Mouse (Mus musculus) forebrain, embryonic 11.5 days (tissue): ENCODE data around the gene Il1r1. TPM values are rescaled to one million over a fixed set of nuclear protein-coding genes. Genes with fewer than 3 reads are reported as not detected.

Experiments
- ATAC-seq: fragments of 200-750 bp; cut with Nextera tagmentation; replicated peaks from 2 replicates; pipeline ENCODE4 v1.8.0; 2017; ENCODE audit warnings: moderate TSS enrichment; ENCODE audit not compliant: low FRiP score
- DNase-seq: peaks from one replicate; pipeline ENCODE4 v3.0.0-alpha.2; 2017; ENCODE audit warnings: low spot score
- H3K27ac ChIP-seq: fragments of 300-500 bp; sonication (generic); 2 replicates; pipeline ENCODE4 v1.5.1; 2014; ENCODE audit warnings: low read depth, low read length
- H3K27me3 ChIP-seq: fragments of 300-500 bp; sonication (generic); 2 replicates; pipeline ENCODE4 v1.6.1; 2014; ENCODE audit warnings: mild to moderate bottlenecking, low read length, mixed read lengths; ENCODE audit not compliant: control insufficient read depth, insufficient read depth
- H3K36me3 ChIP-seq: fragments of 300-500 bp; sonication (generic); 2 replicates; pipeline ENCODE4 v1.6.1; 2014; ENCODE audit warnings: mild to moderate bottlenecking, low read length, moderate library complexity, mixed read lengths; ENCODE audit not compliant: control insufficient read depth, insufficient read depth
- H3K4me1 ChIP-seq: fragments of 300-500 bp; sonication (generic); replicated peaks from 2 replicates; pipeline ENCODE4 v1.6.1; 2014; ENCODE audit warnings: low read length, mixed read lengths; ENCODE audit not compliant: control insufficient read depth, insufficient read depth
- H3K4me2 ChIP-seq: fragments of 300-500 bp; sonication (generic); 2 replicates; pipeline ENCODE4 v1.6.1; 2014; ENCODE audit warnings: low read depth, mild to moderate bottlenecking, low read length, moderate library complexity, mixed read lengths; ENCODE audit not compliant: severe bottlenecking
- H3K4me3 ChIP-seq: fragments of 300-500 bp; sonication (generic); 2 replicates; pipeline ENCODE4 v1.5.1; 2014; ENCODE audit warnings: low read depth, low read length
- H3K9ac ChIP-seq: fragments of 300-500 bp; sonication (generic); 2 replicates; pipeline ENCODE4 v1.6.1; 2014; ENCODE audit warnings: low read length
- H3K9me3 ChIP-seq: fragments of 300-500 bp; sonication (generic); 2 replicates; pipeline ENCODE4 v1.6.1; 2016; ENCODE audit warnings: low read length, mixed read lengths; ENCODE audit not compliant: control insufficient read depth
- WGBS: fragments of 180-500 bp; shearing (Covaris S2); extraction: QIAGEN DNeasy Blood & Tissue Kit; methylation state at CpG from one replicate; pipeline ENCODE4 v1.1.7; 2014; 5-methylcytosine and 5-hydroxymethylcytosine counted together
- polyA plus RNA-seq: library from polyadenylated mRNA; unstranded; fragments of >200 nt; fragmentation: Nextera tagmentation; extraction: Ambion mirVana; gene quantifications from 2 replicates; pipeline ENCODE4 v1.2.1, GENCODE M21; 2014

The Il1r1 gene
- polyA plus RNA-seq, 1 experiment from 2014 or later, result 1.5 TPM

DNA sequence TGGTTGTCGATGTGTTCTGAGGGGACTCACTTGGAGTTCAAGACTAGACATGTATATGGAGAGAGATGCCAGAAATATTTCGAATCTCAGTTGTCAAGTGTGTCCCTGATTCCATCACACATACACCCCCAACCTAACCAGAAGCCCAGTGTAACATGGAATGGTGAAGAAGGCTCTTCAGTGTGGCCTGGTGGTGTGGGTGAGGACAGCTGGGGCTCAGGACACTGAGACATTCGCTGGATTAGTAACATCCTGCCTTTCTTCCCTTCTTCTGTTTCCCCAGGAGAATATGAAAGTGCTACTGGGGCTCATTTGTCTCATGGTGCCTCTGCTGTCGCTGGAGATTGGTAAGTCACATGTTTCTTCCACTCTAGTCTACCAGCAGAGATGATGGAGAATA lies 57.1 kb downstream of the Il1r1 start:
- Histone ChIP-seq H3K9me3 (no peaks in the 10 kb centered on the region), H3K4me3 (no peak overlapping the region), H3K27ac (no peak overlapping the region), H3K4me2 (no peak overlapping the region), H3K27me3 (no peaks in the 10 kb centered on the region), H3K9ac (no peak overlapping the region), H3K4me1 (no peaks in the 10 kb centered on the region), H3K36me3 (no peaks in the 10 kb centered on the region)
- ATAC-seq (no peak), DNase-seq (no peak)
- WGBS, result 91% methylated on average over 4 of the region's 4 CpGs

DNA sequence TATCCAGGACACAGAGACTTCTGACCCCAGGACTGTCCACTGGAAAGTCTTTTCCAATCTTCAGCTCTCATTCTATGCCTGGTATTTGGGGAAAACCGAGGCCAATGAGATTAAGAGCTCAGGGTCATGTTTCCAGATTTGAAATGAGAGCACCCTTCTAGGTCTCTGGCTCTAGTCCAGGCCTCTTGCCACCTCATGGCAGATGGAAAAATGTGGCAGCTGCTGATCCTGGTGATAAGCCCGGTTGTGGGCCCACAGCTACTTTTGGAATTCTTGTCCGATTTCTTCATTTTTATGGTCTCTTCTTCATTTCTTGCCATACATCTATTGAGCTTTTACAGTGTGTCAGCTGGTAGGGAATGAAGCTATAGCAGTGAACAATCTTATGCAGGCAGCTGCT lies 57.5 kb downstream of the Il1r1 start:
- Histone ChIP-seq H3K4me3 (no peak overlapping the region), H3K27ac (no peak overlapping the region), H3K4me1 (no peaks in the 10 kb centered on the region), H3K9ac (no peak overlapping the region), H3K9me3 (no peaks in the 10 kb centered on the region), H3K4me2 (no peak overlapping the region), H3K36me3 (no peaks in the 10 kb centered on the region), H3K27me3 (no peaks in the 10 kb centered on the region)
- WGBS, result 92% methylated on average over 3 of the region's 3 CpGs
- DNase-seq (no peak), ATAC-seq (no peak)

- H3K4me1 ChIP-seq, result no peaks in the 10 kb centered on the region
- H3K4me3 ChIP-seq, result no peak overlapping the region
- no peaks in the 10 kb centered on the region for H3K36me3 ChIP-seq
- no peak for DNase-seq
- ATAC-seq, result no peak
- H3K4me2 ChIP-seq, result no peak overlapping the region
- no peaks in the 10 kb centered on the region for H3K27me3 ChIP-seq
- no peaks in the 10 kb centered on the region for H3K9me3 ChIP-seq
- H3K27ac ChIP-seq, result no peak overlapping the region
- no peak overlapping the region for H3K9ac ChIP-seq
- WGBS, result 88% methylated on average over 5 of the region's 5 CpGs
Measured at GRCm38 (mm10) chr1:40283995-40284394, 59.1 kb downstream of the Il1r1 start.

DNA sequence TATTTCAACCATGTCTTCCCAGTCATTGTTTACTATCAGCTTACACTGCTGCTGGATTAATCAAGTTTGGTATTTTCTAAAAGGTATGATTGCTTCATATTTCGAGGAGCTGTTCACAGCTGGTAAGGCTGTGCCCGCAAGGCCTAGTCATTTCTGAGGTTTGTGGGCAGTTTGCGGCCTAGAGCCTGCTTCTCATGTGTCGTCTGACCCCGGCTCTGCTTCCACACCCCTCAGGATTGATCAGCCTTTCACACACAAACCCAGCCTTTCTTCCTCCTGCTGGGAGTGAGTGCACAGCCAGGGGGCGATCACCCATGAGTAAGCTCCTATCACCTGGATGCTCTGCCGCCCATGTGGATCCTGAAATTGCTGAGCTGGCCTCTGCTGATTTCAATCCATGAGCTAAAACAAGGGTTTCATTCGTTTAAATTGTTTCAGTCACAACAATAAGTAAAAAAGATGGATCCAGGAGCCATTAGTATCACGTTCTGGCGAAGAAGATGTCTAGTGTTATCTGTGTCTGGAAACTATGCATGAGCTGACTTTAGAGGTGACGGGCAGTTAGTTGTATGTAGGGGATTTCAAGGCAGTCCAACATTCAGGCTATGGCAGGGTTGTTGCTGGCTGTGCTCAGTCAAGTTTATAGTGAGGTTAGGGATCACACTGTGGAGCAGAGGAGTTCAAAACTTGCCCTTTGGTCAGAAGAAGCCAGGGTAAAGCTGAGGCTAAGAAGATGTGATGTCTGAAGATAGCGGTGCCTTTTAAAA lies 65.8 kb downstream of the Il1r1 start:
- Histone ChIP-seq H3K9me3 (no peaks in the 10 kb centered on the region), H3K27me3 (no peaks in the 10 kb centered on the region), H3K27ac (no peak overlapping the region), H3K4me1 (no peaks in the 10 kb centered on the region), H3K4me3 (no peak overlapping the region), H3K9ac (no peak overlapping the region), H3K4me2 (no peak overlapping the region), H3K36me3 (no peaks in the 10 kb centered on the region)
- 70% methylated on average over 12 of the region's 12 CpGs for WGBS
- DNase-seq (no peak), ATAC-seq (no peak)

- no peak overlapping the region for H3K27ac ChIP-seq
- H3K9me3 ChIP-seq, result no peaks in the 10 kb centered on the region
- WGBS, result 91% methylated on average over 2 of the region's 2 CpGs
- H3K27me3 ChIP-seq, result no peaks in the 10 kb centered on the region
- H3K9ac ChIP-seq, result no peak overlapping the region
- DNase-seq (no peak), ATAC-seq (no peak)
- no peak overlapping the region for H3K4me2 ChIP-seq
- H3K4me1 ChIP-seq, result no peaks in the 10 kb centered on the region
- H3K36me3 ChIP-seq, result no peaks in the 10 kb centered on the region
- no peak overlapping the region for H3K4me3 ChIP-seq
Measured at GRCm38 (mm10) chr1:40292231-40292630, 67.4 kb downstream of the Il1r1 start.

GRCm38 (mm10) chr1:40293891-40294290 lies 69.0 kb downstream of the Il1r1 start:
- ATAC-seq, result no peak
- no peak overlapping the region for H3K4me2 ChIP-seq
- no peak for DNase-seq
- H3K4me3 ChIP-seq, result no peak overlapping the region
- H3K27ac ChIP-seq, result no peak overlapping the region
- 93% methylated on average over 7 of the region's 7 CpGs for WGBS
- H3K27me3 ChIP-seq, result no peaks in the 10 kb centered on the region
- no peak overlapping the region for H3K9ac ChIP-seq
- no peaks in the 10 kb centered on the region for H3K36me3 ChIP-seq
- no peaks in the 10 kb centered on the region for H3K4me1 ChIP-seq
- H3K9me3 ChIP-seq, result no peaks in the 10 kb centered on the region

- Histone ChIP-seq H3K27ac (no peak overlapping the region), H3K9ac (no peak overlapping the region), H3K4me3 (no peak overlapping the region), H3K27me3 (no peaks in the 10 kb centered on the region), H3K4me1 (no peaks in the 10 kb centered on the region), H3K9me3 (no peaks in the 10 kb centered on the region), H3K4me2 (no peak overlapping the region), H3K36me3 (no peaks in the 10 kb centered on the region)
- WGBS, result 94% methylated on average over 9 of the region's 9 CpGs
- ATAC-seq, result no peak
- DNase-seq, result no peak
Measured at GRCm38 (mm10) chr1:40294824-40295223, 69.9 kb downstream of the Il1r1 start.

DNA sequence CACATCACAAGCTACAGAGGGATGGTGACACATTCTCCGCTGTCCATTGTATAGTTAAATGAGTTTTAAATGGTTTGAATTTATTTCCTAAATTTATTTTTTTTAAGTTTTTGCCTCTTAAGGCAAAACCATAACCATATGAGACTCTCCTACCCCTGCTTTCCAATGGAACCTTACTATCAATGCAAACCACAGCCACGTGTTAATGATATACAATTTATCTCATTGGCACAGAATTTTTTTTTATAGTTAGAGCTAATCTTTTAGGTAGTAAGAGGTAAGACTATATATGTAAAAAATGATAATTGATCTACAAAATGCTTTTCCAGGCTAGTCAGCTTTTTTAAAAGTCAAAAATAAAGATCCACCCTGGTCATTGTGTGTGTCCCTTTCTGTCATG lies 73.2 kb downstream of the Il1r1 start:
- no peaks in the 10 kb centered on the region for H3K9me3 ChIP-seq
- no peaks in the 10 kb centered on the region for H3K27me3 ChIP-seq
- no peak for DNase-seq
- WGBS, result 86% methylated on average over 2 of the region's 2 CpGs
- no peaks in the 10 kb centered on the region for H3K4me1 ChIP-seq
- no peak overlapping the region for H3K9ac ChIP-seq
- H3K4me2 ChIP-seq, result no peak overlapping the region
- H3K36me3 ChIP-seq, result no peaks in the 10 kb centered on the region
- no peak overlapping the region for H3K27ac ChIP-seq
- ATAC-seq, result no peak
- H3K4me3 ChIP-seq, result no peak overlapping the region

- no peak overlapping the region for H3K27ac ChIP-seq
- ATAC-seq, result no peak
- DNase-seq, result no peak
- no peaks in the 10 kb centered on the region for H3K36me3 ChIP-seq
- H3K9me3 ChIP-seq, result no peaks in the 10 kb centered on the region
- H3K27me3 ChIP-seq, result no peaks in the 10 kb centered on the region
- H3K4me1 ChIP-seq, result no peaks in the 10 kb centered on the region
- WGBS, result 59% methylated on average over 7 of the region's 7 CpGs
- no peak overlapping the region for H3K9ac ChIP-seq
- no peak overlapping the region for H3K4me3 ChIP-seq
- H3K4me2 ChIP-seq, result no peak overlapping the region
Measured at GRCm38 (mm10) chr1:40303179-40303866, 78.4 kb downstream of the Il1r1 start.
